Mouse (Mus musculus): ENCODE data around the gene Olfr1417.

- TF ChIP-seq CTCF (IDR thresholded peaks at IDR 0.05; ENCODE audit: low read depth) (no peak), EP300 (IDR thresholded peaks at IDR 0.05; ENCODE audit: low read depth) (no peak)
Measured at GRCm38 (mm10) chr19:11820211-11820610, 18.8 kb downstream of the Olfr1417 start.
